Mouse (Mus musculus) frontal cortex, postnatal 36 days (tissue): ENCODE measurements around the gene Jdp2.
"Not testable (repeated sequence)": the region's sequence is repeated elsewhere in the genome, so short reads cannot be mapped to it uniquely, and the experiment has no call there.

ENCODE experiments used
- DNase-seq, 2 experiments: peaks; one replicate each; pipeline ENCODE4 v3.0.0; 2022; ENCODE audit warnings: low spot score in 2 of 2

Gene Jdp2

DNA sequence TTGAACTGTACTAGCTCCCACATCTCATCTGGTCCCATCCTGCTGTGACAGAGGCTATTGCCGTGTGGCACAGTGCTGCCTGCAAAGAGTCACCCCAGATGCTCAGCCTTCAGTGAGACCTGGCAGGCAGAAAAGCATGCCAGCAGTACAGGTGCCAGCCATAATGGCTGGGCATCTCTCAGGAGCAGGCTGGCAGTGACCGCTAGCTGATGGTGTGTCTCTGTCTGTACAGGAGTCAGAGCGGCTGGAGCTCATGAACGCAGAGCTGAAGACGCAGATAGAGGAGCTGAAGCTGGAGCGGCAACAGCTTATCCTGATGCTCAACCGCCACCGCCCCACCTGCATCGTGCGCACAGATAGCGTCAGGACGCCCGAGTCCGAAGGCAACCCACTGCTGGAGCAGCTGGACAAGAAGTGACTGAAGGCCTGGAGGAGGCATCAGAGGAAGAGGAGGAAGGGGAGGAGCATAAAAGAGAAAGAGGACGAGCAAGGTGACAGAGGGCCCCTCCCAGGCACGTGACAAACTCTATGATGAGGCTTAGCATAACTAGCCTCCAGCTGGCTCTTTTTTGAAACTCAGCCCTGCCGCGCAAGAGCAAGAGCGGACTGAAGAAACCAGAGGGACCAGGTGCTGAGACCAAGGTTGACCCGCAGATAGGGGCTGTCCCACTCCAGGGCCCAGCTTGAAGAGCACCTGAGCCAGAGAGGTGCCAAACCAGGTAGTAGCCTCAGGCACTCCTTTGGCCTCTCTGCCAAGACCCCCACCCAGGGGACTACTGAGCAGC lies 39.9 kb downstream of the Jdp2 start:
- DNase-seq = no peak

DNA sequence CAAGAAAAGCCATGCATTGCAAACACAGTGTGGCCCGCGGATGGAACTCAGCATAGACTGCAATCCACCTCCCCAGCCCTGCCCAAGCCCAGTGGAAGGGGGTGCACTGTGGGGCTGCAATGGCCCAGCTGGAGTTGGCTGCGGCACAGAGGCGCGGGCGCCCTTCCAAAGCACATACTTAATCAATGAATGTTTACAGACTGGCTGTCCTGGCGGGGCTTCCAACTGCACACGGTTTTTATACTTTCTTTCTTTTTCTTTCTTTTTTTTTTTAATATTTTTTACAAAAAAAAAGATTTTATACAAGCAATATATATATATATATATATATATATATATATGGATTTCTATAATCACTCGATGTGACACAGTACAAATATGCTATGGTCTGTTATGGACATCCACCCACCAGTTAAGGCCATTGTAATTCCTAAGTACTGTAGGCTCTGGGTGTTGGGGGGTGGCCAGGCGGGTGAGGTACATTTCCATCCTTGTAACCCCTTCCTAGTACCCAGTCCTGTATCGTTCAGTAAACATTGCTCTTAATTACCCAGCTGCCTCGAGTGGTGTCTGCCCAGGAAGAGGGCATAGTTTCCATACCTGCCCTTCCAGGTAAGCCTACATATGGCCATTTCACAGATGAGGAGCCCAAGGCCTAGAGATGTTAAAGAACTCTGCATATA lies 40.6 kb downstream of the Jdp2 start:
- DNase-seq = peak in 1 of 2 experiments; percentile 64

DNA sequence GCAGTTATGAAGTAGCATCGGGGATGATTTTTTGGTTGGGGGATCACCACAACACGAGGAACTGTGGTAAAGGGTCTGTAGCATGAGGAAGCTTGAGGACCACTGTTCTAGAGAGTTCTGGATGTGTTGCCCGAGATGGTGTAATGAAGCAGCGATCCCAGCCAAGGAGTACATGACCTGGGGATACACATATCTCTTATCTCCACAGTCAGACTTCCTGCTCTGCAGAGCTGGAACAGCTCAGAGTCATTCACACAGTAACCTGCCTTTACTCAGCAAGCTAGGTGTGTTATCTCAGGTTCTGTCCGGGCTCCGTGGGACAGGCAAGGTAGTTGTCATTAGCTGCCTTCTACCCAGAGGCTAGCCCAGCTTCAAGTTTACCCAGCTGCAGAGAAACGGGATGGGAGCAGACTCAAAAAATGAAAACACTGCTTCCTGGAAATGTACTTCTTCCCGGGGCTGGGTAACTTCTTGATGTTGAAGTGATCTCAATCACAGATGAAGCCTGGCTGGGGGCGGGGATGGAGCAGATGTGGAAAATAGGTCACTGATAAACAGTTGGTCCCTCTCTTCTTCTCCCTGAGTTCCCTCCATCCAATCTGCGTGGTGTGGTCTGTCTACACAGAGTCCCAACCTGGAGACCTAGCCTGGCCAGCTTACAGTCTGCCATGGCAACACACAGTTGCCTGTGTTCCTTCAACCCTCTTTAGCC lies 42.2 kb downstream of the Jdp2 start:
- no peak for DNase-seq

DNA sequence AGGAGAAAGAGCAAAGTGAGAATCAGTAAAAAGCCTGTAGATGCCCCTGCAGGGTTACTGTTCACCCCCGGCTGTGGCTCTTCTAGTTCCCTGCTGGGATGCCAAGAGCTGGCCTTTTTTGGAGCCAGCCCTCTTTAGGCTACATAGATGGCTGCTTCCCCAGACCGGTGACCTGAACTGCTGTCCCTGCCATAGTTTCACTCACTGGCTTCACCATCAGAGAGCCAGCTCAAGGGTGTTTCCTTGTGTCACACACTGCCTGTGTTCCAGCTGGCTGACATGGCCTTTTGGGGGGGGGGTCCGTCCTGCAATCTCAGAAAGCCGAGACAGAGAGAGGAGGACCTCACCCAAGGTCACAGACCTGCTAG lies 42.7 kb downstream of the Jdp2 start:
- DNase-seq = no peak

DNA sequence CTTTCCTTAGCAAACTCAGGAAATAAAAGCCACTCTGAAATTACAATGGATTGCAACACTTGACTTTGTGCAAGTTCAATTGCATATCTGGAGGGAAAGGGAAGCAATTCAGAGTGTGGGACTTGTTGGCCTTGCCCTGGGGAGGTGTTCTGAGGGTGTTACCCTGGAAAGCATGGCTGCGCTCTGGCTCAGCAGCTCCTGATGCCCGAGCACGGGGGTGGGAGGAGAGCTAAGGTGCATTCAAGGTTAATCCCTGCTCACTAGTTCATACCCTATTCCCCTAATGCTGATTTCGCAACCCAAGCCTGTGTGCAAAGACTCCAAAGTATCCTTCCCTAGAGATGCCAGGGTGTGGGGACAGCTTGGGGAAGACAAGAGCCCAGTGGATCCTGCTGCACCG lies 44.9 kb downstream of the Jdp2 start:
- DNase-seq = no peak

DNA sequence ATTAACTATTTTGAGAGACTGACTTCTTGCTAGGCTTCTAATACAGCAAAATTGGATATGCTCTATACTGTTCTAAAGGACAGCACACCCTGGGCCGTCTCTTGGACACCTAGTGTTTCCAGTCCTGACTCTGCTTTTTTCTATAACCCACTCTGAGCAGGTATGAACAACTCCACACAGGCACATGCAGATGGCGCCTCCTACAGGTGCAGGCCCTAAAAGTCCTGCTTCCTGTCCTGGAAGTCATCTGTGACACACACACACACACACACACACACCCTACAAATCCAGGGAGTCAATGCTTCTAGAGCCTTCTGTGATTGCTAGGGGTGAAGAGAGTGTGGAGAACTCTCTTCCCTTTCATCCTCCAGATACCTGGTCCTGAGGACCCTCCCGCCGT lies 46.8 kb downstream of the Jdp2 start:
- DNase-seq = no peak

DNA sequence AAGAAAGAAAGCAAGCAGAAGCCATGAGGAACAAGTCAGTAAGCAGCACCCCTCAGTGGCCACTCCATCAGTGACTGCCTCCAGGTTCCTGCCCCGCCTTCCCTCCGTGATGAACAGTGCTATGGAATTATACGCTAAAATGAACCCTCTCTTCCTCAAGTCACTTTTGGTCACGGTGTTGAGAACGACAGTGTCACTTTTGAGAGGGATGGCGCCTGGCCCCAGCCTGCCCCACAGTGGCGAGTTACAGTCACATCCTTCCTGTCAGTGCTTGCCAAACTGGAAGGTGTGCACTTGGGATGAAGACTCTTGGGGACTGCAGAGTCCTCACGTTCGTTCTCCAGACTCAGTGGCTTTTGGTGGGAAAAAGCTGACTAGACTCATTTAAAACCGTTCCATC lies 48.5 kb downstream of the Jdp2 start:
- DNase-seq = no peak

DNA sequence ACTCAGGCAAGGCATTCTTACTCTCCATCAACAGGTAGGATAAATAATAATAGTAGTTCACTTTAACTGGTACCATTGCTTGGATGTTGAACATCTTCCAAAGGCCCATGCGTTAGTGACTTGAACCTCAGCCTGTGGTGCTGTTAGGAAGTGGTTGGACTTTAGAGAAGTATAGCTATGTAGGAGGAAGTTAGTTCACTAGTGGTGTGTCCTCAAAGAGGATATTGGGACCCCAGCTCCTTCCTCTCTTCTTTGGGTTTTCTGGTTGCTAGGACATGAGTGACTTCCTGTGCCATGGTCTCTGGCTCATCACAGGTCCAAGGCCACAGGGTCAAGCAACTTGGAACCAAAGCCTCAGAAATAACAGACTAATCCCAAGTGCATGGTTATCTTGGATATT lies 49.1 kb downstream of the Jdp2 start:
- DNase-seq = no peak

DNA sequence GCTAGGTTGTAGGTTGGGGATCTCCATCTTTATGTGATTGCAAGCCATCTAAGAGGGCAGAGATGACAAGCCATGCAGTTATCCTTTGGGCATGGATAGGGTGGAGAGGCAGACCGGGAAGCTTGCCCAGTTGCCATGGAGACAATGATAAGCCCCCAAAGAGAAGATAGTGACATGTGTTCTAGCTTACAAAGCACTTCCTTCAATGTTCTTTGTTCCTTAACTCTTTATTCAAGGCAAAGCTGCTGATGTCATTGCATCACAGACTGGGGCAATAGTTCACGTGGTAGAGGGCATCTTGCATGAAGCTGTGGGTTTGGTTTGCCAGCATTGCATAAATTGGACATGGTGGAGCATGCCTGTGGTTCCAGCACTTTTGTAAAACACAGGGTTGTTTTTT lies 60.5 kb downstream of the Jdp2 start:
- no peak for DNase-seq

DNA sequence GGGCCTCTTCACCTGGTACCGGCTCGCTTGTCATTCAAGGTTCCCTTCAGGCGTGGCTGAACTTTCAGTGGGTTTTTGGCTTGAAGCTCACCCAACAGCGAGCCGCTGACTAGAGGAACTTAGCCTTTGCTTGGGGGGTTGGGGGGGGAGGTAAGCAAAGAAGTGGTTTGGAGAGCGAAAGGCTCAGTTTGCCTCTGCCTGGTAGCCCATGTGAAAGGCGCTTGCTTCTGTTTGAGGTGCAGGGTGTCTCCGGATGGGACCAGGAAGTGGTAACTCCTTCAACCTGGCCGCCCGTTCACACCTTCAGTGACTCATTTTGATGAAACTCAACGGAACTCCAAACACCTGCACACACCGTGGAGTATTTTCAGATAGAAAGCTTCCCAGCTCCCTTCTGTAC lies 62.0 kb downstream of the Jdp2 start:
- DNase-seq = no peak

DNA sequence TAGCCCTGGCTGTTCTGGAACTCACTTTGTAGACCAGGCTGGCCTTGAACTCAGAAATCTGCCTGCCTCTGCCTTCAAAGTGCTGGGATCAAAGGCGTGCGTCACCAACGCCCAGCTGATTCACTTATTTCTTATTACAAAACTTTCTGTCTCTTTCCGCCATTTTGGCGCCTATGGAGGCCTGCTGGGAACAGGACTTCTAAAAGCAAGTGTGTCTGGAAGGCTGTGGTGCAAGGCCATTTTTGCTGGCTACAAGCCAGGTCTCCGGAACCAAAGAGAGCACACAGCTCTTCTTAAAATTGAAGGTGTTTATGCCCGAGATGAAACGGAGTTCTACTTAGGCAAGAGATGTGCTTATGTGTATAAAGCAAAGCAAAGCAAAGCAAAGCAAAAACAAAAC lies 63.4 kb downstream of the Jdp2 start:
- DNase-seq = not testable (repeated sequence)

DNA sequence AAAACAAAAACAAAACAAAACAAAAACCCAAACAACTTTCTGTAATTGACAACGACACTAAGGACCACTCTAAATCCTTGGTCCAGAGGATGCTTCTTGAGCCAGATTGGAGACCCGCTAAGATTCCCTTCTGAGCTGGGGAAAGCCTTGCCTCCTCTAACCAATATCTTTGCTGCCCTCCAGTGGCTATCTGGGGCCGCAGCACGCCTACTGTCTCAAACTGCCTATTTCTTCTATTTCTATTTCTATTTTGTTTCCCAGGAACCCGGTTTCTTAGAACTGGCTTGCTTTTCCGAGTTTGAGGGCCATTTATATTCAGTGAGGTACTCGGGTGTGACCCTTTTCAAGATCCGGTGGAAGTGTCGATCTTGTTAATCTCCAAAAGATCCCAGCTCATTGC lies 64.1 kb downstream of the Jdp2 start:
- peak; percentile 77 to 78 for DNase-seq

DNA sequence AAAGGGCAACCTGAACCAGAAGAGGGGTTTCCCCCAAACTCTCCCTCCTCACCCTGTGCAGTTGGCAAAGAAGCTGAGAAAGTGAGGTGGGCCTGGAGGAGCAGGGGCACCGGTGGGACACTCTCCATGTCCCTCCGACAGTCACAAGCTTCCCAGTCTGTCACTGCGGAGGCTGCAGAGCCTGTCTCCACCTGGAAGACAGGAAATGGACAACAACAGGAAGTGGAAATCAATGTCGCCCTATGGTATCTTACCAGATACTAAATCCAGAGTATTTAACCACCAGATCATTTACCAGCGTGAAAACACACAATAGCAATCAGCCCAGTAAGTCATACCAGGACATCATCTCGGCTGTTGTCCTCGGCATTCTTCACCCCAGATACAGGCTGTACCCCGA lies 67.3 kb downstream of the Jdp2 start:
- DNase-seq = no peak

DNA sequence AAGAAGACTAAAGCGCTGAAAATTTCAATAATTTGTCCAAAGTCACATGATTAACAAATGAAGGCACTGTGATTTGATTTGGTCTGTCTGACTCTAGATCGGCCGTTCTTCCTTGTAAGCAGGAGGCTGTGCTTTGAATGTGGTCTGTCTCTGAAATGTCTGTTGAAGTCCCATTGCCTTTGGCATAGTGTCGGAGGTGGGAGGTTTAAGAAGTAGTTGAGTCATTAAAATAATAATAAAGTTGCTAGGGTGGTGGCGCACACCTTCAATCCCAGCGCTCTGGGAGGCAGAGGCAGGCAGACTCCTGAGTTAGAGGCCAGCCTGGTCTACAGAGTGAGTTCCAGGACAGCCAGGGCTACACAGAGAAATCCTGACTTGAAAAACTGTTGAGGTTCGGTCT lies 68.2 kb downstream of the Jdp2 start:
- no peak for DNase-seq

DNA sequence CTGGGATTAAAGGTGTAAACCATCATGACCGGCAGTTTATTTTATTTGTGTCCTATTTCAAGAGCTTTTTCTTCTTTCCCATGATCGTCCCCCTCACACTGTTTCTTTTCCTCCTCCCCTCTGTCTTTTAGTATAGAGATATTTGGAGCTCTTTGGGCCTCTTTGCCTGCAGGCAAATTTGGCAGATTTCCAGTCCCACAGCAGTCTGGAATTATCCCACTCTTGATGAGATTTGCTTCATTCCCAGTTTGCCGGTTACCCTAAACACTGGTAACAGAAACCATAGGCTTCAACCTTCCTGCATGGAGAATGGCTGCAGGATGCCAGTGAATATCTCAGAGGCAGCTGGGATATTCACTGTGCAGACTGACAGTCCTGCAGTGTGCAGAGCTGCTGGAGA lies 69.9 kb downstream of the Jdp2 start:
- no peak for DNase-seq

DNA sequence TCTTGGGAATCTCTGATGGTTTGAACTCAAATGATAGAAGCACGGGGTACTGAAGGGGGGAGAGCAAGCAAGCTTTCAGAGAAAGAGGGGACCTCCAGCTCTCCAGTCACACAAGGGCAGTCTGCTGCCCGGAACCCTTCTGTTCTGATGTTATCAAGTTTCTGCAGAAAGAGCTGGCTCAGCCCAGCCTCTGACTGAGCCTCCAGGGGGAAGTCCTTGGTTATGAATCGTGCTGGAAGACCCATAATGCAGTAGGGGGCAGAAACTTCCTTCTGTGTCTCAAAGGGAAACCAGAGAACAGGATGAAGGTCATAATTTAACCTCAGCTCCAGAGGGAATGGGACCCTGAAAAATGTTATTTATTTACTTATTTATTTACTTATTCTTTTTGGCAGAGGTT lies 71.3 kb downstream of the Jdp2 start:
- no peak for DNase-seq

DNA sequence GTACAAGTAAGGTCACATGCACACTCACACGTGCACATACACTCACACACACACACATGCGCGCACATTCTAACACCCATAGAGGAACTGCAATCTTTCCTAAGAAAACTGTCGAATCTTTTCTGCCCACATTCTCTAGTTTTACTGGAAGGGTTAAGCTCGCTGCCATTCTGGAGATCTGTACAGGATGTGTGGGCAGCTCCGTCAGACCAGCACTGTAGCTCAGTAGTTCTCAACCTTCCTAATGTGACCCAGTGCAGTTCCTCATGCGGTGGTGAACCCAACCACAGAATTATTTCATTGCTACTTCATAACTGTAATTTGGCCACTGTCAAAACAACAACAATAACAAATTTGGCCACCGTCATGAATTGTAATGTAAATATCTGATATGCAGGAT lies 75.1 kb downstream of the Jdp2 start:
- DNase-seq = no peak

DNA sequence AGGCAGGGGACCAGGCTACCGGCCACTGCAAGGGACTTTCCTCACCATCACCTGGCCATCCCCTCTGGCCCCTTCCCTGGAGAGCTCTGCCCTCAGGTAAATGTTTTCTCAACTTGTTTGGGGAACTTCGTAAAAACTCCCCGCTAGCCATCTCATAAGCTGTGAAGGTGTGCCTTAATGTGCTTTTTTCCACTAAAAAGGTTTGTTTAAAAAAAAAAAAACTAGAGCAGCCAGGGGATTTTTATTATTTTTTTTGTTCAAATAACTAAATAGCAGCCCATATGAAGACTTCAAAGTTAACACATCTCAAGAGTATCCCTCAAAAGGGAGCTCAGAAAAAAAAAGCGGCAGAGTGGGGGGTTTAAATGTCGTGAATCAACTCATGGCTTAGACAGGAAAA lies 80.3 kb downstream of the Jdp2 start:
- DNase-seq = no peak

DNA sequence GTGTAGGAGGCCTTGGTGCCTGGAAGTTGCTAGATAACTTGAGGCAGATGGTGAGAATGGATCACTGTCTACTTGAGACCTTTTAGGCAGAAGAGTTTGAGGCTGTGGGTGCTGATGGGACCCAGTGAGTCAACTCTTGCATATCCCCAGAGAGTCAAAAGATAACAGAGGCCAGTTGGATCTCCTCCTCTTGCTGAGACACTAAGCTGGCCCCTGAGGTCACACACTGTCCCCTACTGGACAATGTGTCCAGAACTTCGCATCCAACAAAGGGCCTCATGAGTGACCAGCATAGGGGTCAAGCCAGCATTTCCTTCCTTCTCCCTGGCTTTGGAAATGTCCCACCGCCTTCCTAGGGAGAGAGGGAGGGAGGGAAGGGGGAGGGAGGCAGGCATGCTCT lies 81.0 kb downstream of the Jdp2 start:
- DNase-seq = no peak

DNA sequence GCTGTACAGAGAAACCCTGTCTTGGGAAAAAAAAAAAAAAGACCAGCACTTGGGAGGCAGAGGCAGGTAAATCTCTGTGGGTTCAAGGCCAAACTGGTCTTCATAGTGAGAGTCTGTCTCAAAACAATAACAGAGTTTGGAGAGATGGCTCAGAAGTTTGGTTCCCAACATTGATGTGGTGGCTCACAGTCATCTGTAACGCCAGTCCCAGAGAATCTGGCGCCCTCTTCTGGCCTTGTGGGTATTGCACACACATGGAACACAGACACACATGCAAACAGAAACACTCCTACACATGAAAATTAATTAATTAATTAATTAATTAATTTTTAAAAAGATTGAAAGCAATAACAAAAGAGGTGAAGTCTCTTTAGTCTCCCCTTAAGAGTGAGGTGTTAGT lies 83.5 kb downstream of the Jdp2 start:
- no peak for DNase-seq

DNA sequence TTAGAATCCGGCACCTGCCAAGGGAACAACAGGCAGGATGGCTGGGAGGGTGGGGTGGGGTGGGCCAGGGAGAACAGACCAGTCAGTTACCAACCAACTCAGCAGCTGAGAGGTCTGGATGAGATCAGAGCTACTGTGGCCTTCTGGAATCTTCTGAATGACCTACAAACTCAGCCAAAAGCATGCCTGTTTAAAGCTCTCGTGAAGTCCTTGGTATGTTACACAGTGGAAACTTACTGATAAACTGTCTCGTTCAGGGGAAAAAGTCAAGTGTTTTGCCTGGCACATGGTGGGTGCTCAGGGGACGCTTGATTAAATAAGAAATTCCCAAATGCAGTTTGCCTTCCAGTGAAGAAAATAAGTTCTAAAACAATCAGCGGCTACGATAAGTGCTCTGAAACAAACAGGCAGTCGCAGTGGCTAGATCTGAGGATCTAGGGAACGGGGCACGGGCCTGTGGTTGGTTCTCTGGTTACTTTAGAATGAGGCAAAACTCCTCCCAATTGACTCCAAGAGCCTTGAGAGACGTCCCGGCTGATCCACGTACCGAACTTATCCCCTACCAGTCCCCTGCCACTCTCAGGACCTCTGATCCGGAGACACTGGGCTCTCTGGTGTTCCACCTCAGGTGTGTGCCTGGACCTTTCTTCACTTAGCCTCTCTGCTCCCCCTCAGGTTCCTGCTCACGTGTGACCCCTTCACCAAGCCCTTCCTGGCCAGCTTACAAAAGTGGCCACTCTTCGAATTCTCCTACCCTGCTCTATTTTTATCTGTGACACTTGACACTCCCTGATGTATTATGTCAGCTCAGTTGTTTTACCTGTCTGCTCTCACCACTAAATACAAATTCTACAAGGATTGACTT lies 85.8 kb downstream of the Jdp2 start:
- no peak for DNase-seq
